Mouse (Mus musculus) neural tube, embryonic 12.5 days (tissue): ENCODE results near the gene Wbp1l. TPM values are rescaled to one million over a fixed set of nuclear protein-coding genes. Genes with fewer than 3 reads are reported as not detected.

Source experiments
- ATAC-seq: fragments of 200-750 bp; cut with Nextera tagmentation; 2 replicates; pipeline ENCODE4 v1.8.0; 2017; ENCODE audit warnings: low read depth, mild to moderate bottlenecking, moderate TSS enrichment, moderate library complexity; ENCODE audit not compliant: low FRiP score
- H3K27ac ChIP-seq: fragments of 300-500 bp; sonication (generic); 2 replicates; pipeline ENCODE4 v1.5.1; 2016
- H3K27me3 ChIP-seq: fragments of 300-500 bp; sonication (generic); replicated peaks from 2 replicates; pipeline ENCODE4 v1.6.1; 2016; ENCODE audit warnings: mild to moderate bottlenecking
- H3K36me3 ChIP-seq: fragments of 300-500 bp; sonication (generic); 2 replicates; pipeline ENCODE4 v1.6.1; 2016; ENCODE audit warnings: mild to moderate bottlenecking
- H3K4me1 ChIP-seq: fragments of 300-500 bp; sonication (generic); 2 replicates; pipeline ENCODE4 v1.6.1; 2016
- H3K4me2 ChIP-seq: fragments of 300-500 bp; sonication (generic); replicated peaks from 2 replicates; pipeline ENCODE4 v1.6.1; 2016; ENCODE audit warnings: mild to moderate bottlenecking
- H3K4me3 ChIP-seq: fragments of 300-500 bp; sonication (generic); 2 replicates; pipeline ENCODE4 v1.5.1; 2016
- H3K9ac ChIP-seq: fragments of 300-500 bp; sonication (generic); 2 replicates; pipeline ENCODE4 v1.6.1; 2016; ENCODE audit warnings: mild to moderate bottlenecking
- H3K9me3 ChIP-seq: fragments of 300-500 bp; sonication (generic); 2 replicates; pipeline ENCODE4 v1.6.1; 2016; ENCODE audit warnings: mild to moderate bottlenecking
- WGBS: fragments of 180-500 bp; shearing (Covaris S2); methylation state at CpG from one replicate; pipeline ENCODE4 v1.1.7; 2016; 5-methylcytosine and 5-hydroxymethylcytosine counted together
- polyA plus RNA-seq: library from polyadenylated mRNA; unstranded; fragments of >200 nt; fragmentation: Nextera tagmentation; extraction: Ambion mirVana; gene quantifications from 2 replicates; pipeline ENCODE4 v1.2.1, GENCODE M21; 2016

Wbp1l gene
- polyA plus RNA-seq, 1 experiment from 2014 or later: 54.8 TPM

DNA sequence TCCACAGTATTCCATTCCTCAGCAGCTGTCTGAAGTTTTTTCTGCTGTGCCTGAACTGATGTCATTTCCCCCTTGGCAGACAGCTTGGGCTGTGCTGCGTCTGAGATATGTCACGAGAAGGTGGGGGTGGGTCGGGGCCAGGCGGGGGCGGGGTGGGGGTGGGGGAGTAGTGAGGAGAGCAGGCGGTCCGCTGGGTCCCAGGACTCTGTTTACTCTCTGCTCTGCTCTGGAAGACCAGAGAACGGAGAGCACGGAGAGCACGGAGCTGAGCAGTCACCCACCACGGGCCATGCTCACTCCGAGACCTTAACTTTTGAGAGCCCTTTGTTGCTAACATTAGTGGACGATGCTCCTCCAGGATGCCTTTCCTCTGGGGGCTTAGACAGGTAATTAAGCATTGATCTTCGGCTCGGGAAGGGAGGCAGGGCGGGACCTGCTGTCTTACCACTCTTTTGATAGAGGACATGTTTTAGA lies 24.3 kb downstream of the Wbp1l start:
- Histone ChIP-seq H3K36me3 (peaks cover 9% of the 10 kb centered on the region; the same call in 1 of the 2 replicates), H3K27me3 (no peaks in the 10 kb centered on the region), H3K4me2 (peak overlapping the region; percentile 57), H3K9ac (peak overlapping the region; percentile 52), H3K4me1 (peaks cover 53% of the 10 kb centered on the region), H3K9me3 (no peaks in the 10 kb centered on the region), H3K27ac (peak overlapping the region; percentile 38; the same call in 1 of the 2 replicates), H3K4me3 (peak overlapping the region; percentile 20)
- ATAC-seq: peak; percentile 45
- 4% methylated on average over 16 of the region's 16 CpGs for WGBS

DNA sequence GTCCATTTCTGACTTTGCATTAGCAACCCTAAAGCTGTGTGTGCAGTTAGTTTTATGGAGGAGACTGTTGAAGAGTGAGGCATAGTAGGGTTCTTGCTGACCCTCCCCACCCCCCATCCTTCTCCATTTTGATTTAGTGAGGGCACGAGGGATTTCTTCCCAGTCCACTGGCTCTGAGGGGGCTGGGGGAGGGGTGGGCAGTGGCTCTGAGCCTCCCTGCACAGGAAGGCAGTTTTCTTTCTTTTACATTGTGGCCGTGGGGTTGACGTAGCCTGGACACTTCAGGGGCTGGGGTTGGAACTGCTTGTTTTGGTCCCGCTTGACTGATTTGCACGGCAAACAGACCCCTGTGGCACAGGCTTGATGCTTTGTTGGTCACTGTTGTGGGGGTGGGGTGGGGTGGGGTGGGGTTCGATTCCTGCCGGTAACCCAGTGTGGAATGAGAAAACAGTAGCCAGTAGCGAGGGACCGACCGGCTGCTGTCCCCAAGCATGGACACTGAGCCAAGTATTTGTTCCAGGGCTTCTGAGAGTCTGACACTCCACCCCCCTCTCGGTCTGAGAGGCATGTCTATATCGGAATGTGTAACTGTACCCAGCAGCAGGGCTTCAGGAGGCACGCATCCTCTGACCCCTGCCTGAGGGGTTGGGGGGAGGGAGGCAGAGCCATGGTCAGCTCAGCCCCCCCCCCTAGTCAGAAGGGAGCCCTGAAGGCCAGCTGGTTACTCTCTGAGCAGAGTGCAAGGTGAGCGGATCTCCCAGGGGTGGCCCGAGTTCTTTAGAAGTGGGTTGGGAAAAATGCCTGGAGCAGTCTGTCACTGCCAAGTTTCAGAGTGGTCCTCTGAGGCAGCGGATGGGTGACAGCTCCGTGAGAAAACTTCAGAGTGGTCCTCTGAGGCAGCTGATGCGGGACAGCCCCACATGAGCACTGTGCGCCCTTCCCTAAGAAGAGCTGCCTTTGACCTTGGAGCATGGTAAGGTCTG lies 25.2 kb downstream of the Wbp1l start:
- Histone ChIP-seq H3K9me3 (no peaks in the 10 kb centered on the region), H3K4me2 (peak overlapping the region; percentile 57), H3K27me3 (no peaks in the 10 kb centered on the region), H3K9ac (peak overlapping the region; percentile 52), H3K27ac (peak overlapping the region; percentile 38; the same call in 1 of the 2 replicates), H3K4me1 (peaks cover 53% of the 10 kb centered on the region), H3K36me3 (peaks cover 9% of the 10 kb centered on the region; the same call in 1 of the 2 replicates), H3K4me3 (peak overlapping the region; percentile 20)
- peak; percentile 67 for ATAC-seq
- 20% methylated on average over 19 of the region's 19 CpGs for WGBS

DNA sequence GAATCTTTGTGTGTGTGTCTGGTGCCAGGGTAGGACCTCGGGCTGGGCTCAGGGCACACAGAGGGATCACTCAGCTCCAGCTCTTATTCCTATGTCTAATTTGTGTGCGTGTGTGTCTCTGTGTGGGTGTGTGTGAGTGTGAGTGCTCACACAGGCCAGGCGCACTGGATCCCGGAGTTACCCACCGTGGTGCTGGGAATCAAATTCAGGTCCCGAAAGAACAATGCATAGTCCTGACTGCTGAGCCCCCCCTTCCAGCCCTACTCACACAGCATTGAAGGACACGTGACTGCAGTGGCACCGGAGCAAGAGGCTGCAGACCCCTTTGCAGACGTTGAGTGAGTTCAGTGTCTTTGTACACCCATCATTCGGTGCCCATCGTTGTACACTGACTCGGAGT lies 26.1 kb downstream of the Wbp1l start:
- peak overlapping the region; percentile 57 for H3K4me2 ChIP-seq

DNA sequence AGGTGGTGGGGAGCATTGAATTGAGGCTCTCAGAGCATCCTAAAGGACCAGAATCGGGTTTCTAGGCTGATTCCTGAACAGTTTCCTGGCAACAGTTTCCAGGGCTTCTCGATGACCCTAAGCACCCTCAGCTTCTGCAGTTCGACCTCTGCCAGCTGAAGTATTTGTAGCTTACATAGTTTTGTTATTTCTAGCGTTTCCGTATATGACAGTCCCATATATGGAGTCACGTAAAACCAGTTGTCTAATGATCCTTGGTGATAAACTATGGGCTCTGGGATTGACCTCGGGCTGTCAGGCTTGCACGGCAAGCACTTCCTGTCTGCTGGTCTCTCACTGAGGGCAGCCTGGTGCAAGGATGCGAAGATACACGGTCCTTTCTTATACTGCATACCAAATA lies 26.6 kb downstream of the Wbp1l start:
- Histone ChIP-seq H3K4me1 (peaks cover 47% of the 10 kb centered on the region), H3K27me3 (no peaks in the 10 kb centered on the region), H3K4me3 (no peak overlapping the region), H3K9me3 (no peaks in the 10 kb centered on the region), H3K36me3 (peaks cover 9% of the 10 kb centered on the region; the same call in 1 of the 2 replicates), H3K9ac (no peak overlapping the region), H3K4me2 (peak overlapping the region; percentile 17), H3K27ac (no peak overlapping the region)
- WGBS: 76% methylated on average over 10 of the region's 10 CpGs
- no peak for ATAC-seq

More for the DNA sequence above, 26.1 kb downstream of the Wbp1l start:
- Histone ChIP-seq H3K36me3 (peaks cover 9% of the 10 kb centered on the region; the same call in 1 of the 2 replicates), H3K9me3 (no peaks in the 10 kb centered on the region), H3K9ac (no peak overlapping the region), H3K27me3 (no peaks in the 10 kb centered on the region), H3K27ac (no peak overlapping the region), H3K4me3 (no peak overlapping the region), H3K4me1 (peaks cover 52% of the 10 kb centered on the region)
- ATAC-seq: no peak
- 96% methylated on average over 12 of the region's 12 CpGs for WGBS

DNA sequence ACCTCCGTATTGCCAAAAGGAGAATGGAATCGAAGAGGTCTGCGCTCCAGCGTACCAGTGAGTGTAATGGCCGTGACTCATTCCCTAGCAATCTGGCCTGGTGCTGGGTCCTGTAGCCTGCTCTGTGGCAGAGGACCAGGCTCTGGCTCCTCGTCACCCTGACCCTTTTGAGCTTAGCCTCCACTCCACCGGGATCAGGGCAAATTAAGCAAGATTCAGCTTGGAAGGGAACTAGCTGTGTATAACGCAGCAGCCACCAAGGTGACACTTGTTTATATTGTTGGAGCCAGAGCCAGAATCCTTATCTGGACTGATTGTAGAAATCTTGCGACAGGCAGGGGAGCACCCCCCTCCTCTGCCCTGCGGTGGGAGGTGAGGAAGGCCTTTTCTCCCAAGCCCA lies 29.5 kb downstream of the Wbp1l start:
- Histone ChIP-seq H3K27ac (no peak overlapping the region), H3K9ac (no peak overlapping the region), H3K4me3 (no peak overlapping the region), H3K36me3 (peaks cover 9% of the 10 kb centered on the region; the same call in 1 of the 2 replicates), H3K4me2 (no peak overlapping the region), H3K4me1 (peaks cover 18% of the 10 kb centered on the region), H3K9me3 (no peaks in the 10 kb centered on the region), H3K27me3 (no peaks in the 10 kb centered on the region)
- ATAC-seq: no peak
- WGBS: 93% methylated on average over 10 of the region's 10 CpGs

DNA sequence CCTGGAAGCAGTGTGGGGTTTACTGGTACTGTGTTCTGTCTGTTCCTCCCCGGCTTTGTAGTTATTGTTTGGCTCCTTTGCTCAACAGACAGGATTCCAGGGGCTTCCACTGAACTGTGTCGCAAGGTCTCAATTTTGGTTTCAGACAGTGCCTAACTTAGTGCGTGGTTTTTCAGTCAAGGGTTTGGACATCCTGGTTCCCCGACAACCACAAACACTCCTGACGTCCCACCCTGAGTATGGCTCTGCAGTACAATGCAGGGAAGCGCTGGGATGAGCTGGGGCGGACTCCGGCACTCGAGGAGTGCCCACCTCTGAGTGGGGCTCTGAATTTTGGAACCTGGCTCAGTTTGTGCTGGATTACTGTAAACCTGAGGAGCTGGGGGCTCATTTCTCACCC lies 30.9 kb downstream of the Wbp1l start:
- Histone ChIP-seq H3K36me3 (peaks cover 7% of the 10 kb centered on the region; the same call in 1 of the 2 replicates), H3K9me3 (no peaks in the 10 kb centered on the region), H3K4me3 (no peak overlapping the region), H3K4me1 (0 out of 2 replicates have a peak, but pooled peaks cover 4% of the 10 kb centered on the region), H3K4me2 (no peak overlapping the region), H3K9ac (no peak overlapping the region), H3K27me3 (no peaks in the 10 kb centered on the region), H3K27ac (no peak overlapping the region)
- WGBS: 84% methylated on average over 9 of the region's 9 CpGs
- ATAC-seq: no peak

DNA sequence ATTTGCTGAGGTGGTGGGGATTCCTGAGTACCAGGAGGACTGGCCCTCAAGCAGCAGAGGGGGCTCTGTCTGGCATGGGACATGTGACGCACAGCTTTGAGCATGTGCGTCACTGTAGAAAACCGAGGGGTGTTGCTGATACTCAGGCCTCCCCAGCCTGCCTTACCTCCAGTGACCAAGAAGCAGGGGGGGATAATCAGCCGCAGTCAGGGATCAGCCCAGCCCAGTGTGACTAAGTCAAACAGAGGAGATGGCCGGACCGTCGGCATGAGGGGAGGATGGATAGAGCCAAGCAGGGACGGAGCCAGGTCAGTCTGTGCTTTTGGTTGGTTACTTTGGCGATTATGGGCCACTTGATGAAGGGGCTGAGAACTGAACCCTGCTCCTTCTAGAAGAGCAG lies 32.8 kb downstream of the Wbp1l start:
- Histone ChIP-seq H3K4me2 (no peak overlapping the region), H3K27me3 (no peaks in the 10 kb centered on the region), H3K36me3 (no peaks in the 10 kb centered on the region), H3K9ac (no peak overlapping the region), H3K9me3 (no peaks in the 10 kb centered on the region), H3K4me3 (no peak overlapping the region), H3K4me1 (peaks cover 6% of the 10 kb centered on the region; the same call in 1 of the 2 replicates), H3K27ac (no peak overlapping the region)
- no peak for ATAC-seq
- 88% methylated on average over 9 of the region's 9 CpGs for WGBS

DNA sequence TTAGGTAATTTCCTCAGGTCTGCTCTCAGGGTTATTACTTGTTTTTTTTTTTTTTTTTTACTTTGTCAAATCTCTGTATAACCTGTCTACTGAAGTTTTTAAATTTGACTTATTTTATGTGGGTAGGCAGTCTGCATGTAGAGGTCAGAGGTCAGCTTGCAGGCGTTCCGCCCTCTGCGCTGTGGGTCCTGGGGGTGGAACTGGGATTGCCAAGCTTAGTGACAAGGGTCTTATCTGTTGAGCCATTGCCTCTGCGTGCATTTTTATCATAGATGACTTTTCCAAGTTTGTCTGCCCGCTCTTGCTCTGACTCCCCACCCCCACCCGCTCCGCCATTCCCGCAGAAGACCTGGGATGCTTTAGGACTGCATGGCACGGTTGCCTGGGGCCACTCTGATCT lies 36.9 kb downstream of the Wbp1l start:
- no peak for ATAC-seq
- Histone ChIP-seq H3K27ac (no peak overlapping the region), H3K9ac (no peak overlapping the region), H3K9me3 (no peaks in the 10 kb centered on the region), H3K4me3 (no peak overlapping the region), H3K36me3 (peaks cover 9% of the 10 kb centered on the region), H3K27me3 (no peaks in the 10 kb centered on the region), H3K4me1 (peaks cover 8% of the 10 kb centered on the region), H3K4me2 (no peak overlapping the region)
- WGBS: 78% methylated on average over 9 of the region's 9 CpGs

DNA sequence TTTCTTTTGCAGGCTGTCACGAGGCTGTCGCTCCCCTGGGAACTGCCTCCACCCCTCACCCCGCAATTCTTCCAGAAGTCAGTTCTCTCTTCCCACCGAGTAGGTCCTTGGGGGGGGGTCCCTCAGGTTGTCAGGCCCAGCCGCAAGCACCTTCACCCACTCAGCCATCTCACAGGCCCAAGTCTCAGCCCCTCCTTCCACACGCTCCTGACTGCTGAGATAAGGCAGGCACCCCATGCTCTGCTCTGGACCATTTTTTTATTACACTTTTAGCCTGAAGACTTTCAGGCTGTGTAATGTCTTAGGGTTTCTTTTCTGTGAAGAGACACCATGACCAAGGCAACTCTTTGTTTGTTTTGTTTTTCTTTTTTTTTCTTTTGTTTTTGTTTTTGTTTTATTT lies 38.7 kb downstream of the Wbp1l start:
- H3K9me3 ChIP-seq: no peaks in the 10 kb centered on the region
- H3K27me3 ChIP-seq: no peaks in the 10 kb centered on the region
- no peak overlapping the region for H3K9ac ChIP-seq
- H3K4me2 ChIP-seq: no peak overlapping the region
- no peak overlapping the region for H3K4me3 ChIP-seq
- peaks cover 9% of the 10 kb centered on the region for H3K36me3 ChIP-seq
- 76% methylated on average over 6 of the region's 6 CpGs for WGBS
- no peak for ATAC-seq
- H3K27ac ChIP-seq: no peak overlapping the region
- H3K4me1 ChIP-seq: peaks cover 24% of the 10 kb centered on the region

DNA sequence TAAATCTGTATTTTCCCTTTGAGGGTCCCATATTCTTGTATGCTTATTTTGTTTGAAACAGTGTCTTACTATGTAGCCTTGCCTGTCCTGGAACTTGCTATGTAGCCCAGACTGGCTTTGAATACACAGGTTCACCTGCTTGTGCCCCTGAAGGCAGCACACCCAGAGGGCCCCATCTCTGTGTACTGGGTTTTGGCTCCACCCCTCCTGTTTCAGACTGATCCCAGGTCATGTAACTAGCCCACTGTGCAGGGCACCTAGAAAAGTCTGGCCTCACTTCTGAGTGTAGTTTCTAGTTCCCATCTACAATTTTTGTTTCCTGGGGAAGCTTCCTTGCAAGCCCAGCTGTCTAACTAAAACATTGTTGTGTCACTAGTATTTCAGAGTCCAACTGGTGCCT lies 40.2 kb downstream of the Wbp1l start:
- Histone ChIP-seq H3K27ac (no peak overlapping the region), H3K36me3 (peaks cover 9% of the 10 kb centered on the region), H3K9ac (no peak overlapping the region), H3K4me3 (no peak overlapping the region), H3K9me3 (no peaks in the 10 kb centered on the region), H3K4me1 (peaks cover 33% of the 10 kb centered on the region), H3K27me3 (no peaks in the 10 kb centered on the region), H3K4me2 (no peak overlapping the region)
- ATAC-seq: no peak

DNA sequence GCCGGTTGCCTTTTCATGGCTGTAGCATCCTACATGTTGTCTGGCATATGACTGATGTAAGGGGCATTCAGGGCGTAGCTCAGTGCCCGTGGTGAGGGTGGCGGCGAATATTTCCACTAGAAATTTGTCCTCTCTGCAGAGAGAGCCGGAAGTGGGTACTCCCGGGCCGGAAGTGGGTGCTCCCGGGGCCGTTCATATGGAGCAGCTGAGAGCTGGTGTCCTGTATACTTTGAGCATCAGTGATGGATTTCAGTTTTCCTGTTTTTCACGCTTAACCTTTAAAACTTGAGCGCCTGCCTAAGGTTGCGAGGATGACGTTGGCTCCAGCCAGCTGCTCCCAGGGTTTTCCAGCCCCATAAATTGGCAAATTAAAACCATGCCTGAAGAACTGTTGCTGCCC lies 40.6 kb downstream of the Wbp1l start:
- 91% methylated on average over 14 of the region's 14 CpGs for WGBS
- Histone ChIP-seq H3K27ac (no peak overlapping the region), H3K9ac (no peak overlapping the region), H3K4me2 (no peak overlapping the region), H3K27me3 (no peaks in the 10 kb centered on the region), H3K4me3 (no peak overlapping the region), H3K36me3 (peaks cover 11% of the 10 kb centered on the region), H3K9me3 (no peaks in the 10 kb centered on the region), H3K4me1 (peaks cover 38% of the 10 kb centered on the region)
- no peak for ATAC-seq

DNA sequence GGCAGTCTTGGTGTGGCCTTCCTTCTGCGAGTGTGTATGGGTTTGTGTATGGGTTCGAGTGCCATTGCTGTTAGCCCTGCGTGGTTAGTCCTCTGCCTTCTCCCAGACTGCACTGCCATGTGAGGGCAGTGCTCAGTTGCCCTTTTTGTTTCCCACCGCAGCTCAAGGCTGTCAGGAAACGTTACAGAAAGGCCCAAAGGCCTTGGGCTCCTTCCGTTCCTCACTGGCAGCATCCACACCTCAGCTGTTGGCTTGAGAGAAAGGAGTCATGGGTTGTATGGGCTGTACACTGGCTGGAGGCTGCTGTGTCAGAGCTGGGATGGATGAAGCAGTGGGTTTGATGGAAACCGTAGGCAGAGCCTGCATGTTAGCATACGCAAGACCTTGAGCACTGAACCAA lies 41.9 kb downstream of the Wbp1l start:
- H3K27ac ChIP-seq: no peak overlapping the region

More for the DNA sequence above, 41.9 kb downstream of the Wbp1l start:
- Histone ChIP-seq H3K27me3 (no peaks in the 10 kb centered on the region), H3K9me3 (no peaks in the 10 kb centered on the region), H3K36me3 (peaks cover 22% of the 10 kb centered on the region), H3K4me3 (no peak overlapping the region), H3K4me2 (no peak overlapping the region), H3K4me1 (peaks cover 41% of the 10 kb centered on the region), H3K9ac (no peak overlapping the region)
- ATAC-seq: no peak
- 91% methylated on average over 8 of the region's 8 CpGs for WGBS
